Mouse (Mus musculus): ENCODE measurements around the gene Mfn1.

Mfn1 gene

GRCm38 (mm10) chr3:32529303-32529898 lies at the start of gene Mfn1:
Mfn1 (plus strand) TSS chr3:32529465.
- in situ Hi-C loops (cut with MboI; ENCODE audit: low sequenced_read_pairs): no loop called here

GRCm38 (mm10) chr3:32479961-32480360 lies 49.3 kb upstream of the Mfn1 start:
- in situ Hi-C loops (cut with MboI; ENCODE audit: low sequenced_read_pairs): no loop called here

DNA sequence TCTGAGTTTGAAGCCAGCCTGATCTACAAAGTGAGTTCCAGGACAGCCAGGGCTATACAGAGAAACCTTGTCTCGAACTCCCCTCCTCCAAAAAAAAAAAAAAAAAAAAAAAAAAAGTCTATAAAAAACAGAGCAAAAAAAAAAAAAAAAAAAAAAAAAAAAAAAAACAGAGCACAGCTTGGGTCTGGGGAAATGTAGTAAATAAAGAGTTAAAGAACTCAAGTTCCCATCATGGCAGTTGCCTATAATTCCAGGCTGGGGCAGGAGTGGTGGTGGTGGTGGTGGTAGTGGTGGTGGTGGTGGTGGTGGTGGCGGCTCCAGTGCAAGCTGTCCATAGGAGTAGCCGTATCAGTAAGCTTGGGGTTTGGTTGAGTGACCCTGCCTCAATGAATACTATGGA lies 46.2 kb upstream of the Mfn1 start:
- in situ Hi-C loops (cut with MboI; ENCODE audit: low sequenced_read_pairs): no loop called here

DNA sequence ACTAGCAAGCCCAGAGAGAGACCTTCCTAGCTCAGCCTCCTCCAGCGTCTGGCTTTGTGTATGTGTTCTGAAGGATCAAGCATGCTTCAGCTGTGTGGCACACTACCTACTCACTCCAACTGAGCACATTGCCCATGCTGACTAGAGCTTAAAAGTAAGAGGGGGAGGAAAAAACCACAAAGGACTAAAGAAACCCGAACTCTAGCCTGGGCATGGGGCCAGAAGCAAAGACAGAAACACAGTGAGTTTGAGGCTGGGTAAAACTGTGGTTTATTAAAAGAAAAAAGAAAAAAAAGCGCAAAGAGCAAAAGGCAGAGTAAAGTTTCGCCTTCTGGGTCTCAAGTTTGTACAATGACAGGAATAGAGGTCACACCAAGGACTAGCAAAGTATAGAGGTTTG lies 42.7 kb upstream of the Mfn1 start:
- in situ Hi-C loops (cut with MboI; ENCODE audit: low sequenced_read_pairs): no loop called here

- in situ Hi-C loops (cut with MboI; ENCODE audit: low sequenced_read_pairs): no loop called here
These were observed 41.1 kb upstream of the Mfn1 start for GRCm38 (mm10) chr3:32488172-32488571.

- in situ Hi-C loops (cut with MboI; ENCODE audit: low sequenced_read_pairs): no loop called here
These were observed 39.0 kb upstream of the Mfn1 start for GRCm38 (mm10) chr3:32490076-32490927.

DNA sequence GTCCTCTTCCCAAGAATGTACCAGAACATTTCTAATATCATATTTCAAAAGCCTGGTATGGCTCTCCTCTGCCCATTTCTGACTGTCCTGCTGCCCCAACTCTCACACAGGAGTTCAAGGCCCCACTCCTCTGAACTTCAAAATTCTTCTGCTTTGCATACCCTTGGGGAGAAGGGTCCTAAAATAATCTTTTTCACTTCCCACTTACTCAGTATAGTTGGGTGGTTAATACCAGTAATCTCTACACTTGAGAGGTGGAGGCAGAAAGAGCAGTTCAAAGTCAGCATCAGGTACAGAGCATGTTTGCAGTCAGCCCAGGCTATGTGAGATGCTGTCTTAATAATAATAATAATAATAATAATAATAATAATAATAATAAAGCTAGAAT lies 38.3 kb upstream of the Mfn1 start:
- in situ Hi-C loops (cut with MboI; ENCODE audit: low sequenced_read_pairs): no loop called here

GRCm38 (mm10) chr3:32492097-32493090 lies 36.9 kb upstream of the Mfn1 start, which contains the start of gene Kcnmb3:
Kcnmb3 (minus strand) TSS chr3:32492231.
- in situ Hi-C loops (cut with MboI; ENCODE audit: low sequenced_read_pairs): no loop called here

DNA sequence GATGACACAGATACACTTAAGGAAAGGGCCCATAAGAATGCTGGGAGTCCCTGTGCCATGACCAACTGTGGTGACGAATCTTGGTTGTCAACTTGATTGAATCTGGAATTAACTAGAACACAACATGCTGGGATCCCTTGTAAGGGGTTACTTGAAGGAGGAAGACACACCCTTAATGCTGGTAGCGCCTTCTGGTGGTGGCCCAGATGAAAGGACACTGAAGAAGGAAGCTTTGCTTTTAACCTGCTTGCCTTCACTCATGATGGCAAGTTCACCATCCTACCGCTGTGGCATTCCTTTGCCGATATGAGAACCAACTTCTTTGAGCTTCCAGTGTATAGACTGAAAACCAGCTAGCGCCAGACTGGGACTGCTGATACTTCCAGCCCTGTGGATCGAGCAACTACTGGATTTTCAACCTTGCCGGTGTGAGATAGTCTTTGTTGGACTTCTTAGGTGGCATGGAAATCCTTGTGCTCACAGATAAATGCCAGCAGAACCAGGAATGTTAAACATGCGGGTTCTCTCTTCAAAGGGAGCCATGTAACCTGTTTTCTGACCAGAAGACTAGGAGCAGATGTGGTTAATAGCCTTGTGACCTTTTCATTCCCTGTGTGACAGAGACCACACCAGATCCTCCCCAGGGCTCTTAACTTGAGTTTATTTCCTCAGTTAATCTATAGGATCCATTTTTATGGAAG lies 34.7 kb upstream of the Mfn1 start:
- in situ Hi-C loops (cut with MboI; ENCODE audit: low sequenced_read_pairs): no loop called here

DNA sequence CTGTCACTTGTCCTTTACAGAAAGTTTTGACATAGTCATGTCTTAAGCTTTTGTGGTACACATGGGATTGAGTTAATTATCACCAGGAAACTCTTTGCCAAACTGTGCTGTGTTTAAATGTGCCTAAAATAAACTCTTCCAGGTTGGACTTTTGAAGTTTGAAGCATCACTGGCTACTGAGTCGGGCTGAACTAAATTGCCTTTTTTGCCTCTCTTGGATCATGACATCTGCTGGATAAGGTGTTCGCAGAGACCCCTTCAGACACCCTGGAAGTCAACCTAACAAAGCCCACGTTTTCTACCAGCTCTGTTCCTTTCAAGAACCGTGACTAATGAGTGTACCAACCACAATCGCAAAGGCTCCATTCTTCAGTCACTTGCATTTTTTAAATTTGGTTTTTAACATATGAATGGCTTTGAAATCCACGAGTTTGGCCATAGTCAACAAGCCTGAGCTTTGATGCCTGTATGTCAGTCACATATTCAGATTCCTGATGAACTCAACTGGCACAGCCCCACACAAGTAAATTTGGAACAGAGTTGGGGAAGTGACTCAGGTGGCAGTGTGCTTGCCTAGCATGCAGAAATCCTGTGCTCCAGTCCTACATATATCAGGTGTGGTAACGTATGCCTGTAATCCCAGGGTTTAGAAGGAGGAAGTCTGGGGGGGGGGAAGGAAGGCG lies 34.0 kb upstream of the Mfn1 start:
- in situ Hi-C loops (cut with MboI; ENCODE audit: low sequenced_read_pairs): no loop called here

DNA sequence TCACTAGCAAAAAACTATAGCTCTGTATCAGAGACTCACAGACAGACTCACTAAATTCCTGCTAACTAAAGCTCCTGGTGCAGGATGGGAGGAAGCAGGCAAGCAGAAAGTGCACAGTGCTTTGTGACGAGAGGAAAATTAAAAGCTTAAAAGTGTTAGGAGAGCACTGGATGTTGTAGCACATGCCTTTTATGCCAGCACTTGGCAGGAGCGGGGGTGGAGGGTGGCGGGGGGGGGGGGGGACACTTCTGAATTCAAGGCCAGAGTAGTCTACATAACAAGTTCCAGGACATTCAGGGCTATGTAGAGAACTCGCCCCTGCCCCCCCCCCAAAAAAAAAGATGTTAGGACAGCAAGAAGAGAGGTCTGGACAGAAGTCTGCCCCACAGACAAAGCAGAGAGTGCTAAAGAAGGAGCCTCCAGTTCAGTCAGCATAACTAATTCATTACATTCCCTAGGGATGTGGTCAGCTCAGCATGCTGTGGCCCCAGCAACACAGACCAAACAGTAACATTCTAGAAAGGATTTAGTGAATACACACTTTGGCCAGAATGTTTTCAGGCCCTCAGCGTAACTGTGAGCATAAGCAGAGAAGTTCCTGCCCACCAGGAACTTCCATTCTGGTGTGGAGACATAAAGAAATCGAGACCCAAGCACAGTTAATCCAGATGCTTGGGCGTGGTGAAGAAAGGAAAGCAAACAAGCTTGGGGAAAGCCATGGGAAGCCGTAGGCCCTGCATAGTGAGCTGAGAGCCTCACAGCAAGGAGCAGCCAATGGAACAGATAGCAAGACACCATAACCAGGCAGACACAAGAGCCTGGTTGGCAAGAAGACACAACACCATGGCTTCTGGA lies 33.2 kb upstream of the Mfn1 start:
- in situ Hi-C loops (cut with MboI; ENCODE audit: low sequenced_read_pairs): no loop called here

- in situ Hi-C loops (cut with MboI; ENCODE audit: low sequenced_read_pairs): no loop called here
These were observed 32.6 kb upstream of the Mfn1 start for GRCm38 (mm10) chr3:32496711-32497070.

DNA sequence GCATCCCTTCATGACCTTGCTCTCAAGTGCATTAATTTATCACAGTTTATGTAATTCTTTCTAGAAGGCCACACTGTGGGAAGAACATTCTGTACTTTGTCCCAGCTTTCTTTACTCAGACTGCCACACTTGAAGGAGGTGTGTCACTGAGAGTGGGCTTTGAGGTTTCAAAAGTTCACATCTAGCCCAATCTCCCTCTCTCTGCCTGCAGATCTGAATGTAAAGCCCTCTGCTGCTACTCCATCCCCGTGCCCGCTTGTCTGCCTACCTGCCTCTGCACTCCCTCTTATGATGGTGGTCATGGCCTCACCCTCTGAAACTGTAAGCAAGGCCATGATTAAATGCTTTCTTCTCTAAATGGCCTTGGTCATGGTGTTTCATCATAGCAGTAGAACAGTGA lies 28.9 kb upstream of the Mfn1 start:
- in situ Hi-C loops (cut with MboI; ENCODE audit: low sequenced_read_pairs): loop anchor here (5.0 kb wide), 1 partner anchor 153 kb away; no protein-coding TSS in a partner anchor

- in situ Hi-C loops (cut with MboI; ENCODE audit: low sequenced_read_pairs): no loop called here
These were observed 23.4 kb upstream of the Mfn1 start for GRCm38 (mm10) chr3:32505841-32506240.

DNA sequence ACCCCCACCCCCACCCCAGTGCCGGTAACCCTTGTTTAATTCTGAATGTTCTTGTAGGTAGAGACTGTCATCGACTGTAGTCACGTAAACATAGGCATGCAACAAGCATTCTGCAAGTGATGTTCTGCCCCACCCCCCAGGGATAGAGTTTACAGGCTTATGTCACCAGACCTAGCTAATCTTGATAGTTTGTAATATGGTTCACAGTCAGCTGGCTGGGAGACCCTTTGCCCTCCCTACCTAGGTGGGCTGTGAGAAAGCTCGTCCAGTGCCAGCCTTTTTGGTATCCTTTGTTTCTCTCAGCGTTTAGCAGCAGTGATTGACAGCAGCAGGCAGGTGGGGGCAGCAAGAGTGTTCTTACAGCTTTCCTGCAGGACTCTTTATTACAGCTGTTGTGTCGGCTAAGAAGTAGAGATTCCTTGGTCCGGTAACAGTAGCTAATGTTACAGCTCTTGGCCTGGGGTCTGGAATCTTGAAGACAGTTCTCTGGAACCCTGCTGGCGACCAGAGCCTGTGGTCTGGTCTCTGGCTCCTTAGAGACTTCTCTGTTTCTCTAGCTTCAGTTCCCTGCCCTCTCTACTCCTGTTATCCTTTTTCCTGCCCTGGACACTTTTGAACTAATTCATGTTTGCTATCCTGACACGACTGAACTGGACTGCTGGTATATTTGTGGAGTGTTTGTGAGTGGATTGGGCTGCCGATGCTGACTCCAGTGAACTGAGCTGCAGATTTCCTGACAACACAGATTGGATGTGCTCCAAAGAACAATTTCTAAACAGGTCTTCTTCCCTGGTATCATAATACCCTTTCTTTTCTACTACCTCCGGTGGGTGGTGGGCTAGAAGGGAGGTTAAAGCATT lies 22.7 kb upstream of the Mfn1 start:
- in situ Hi-C loops (cut with MboI; ENCODE audit: low sequenced_read_pairs): no loop called here

DNA sequence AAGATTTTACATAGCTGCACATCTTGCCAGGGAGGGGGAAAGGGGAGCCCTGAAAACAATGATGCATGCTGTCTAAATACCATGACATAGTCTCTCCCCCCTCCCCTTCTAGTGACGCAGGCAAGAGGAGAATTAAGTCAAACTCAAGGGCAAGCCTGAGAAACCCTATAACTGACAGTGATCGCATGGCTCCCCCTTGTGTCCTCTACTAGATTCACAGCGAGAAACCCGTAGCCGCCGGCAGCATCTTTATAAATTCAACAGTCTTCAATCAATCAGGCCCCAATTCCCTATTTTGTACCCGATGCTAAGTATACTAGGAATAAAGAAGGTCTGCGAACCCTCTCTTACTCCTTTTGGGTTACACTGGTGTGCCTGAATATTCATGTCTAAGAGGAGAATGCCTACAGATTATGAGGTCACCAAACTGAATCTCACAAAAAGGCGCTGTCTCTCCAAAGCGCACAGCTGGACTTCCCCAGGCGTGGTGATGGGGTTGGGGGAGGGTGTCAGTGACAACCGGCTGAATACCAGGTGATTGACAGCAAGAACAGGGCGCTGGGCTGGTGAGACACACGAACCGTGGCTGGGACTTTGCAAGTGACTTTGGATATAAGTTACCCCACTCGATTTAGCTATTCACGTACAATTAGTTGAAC lies 20.5 kb upstream of the Mfn1 start:
- in situ Hi-C loops (cut with MboI; ENCODE audit: low sequenced_read_pairs): no loop called here

DNA sequence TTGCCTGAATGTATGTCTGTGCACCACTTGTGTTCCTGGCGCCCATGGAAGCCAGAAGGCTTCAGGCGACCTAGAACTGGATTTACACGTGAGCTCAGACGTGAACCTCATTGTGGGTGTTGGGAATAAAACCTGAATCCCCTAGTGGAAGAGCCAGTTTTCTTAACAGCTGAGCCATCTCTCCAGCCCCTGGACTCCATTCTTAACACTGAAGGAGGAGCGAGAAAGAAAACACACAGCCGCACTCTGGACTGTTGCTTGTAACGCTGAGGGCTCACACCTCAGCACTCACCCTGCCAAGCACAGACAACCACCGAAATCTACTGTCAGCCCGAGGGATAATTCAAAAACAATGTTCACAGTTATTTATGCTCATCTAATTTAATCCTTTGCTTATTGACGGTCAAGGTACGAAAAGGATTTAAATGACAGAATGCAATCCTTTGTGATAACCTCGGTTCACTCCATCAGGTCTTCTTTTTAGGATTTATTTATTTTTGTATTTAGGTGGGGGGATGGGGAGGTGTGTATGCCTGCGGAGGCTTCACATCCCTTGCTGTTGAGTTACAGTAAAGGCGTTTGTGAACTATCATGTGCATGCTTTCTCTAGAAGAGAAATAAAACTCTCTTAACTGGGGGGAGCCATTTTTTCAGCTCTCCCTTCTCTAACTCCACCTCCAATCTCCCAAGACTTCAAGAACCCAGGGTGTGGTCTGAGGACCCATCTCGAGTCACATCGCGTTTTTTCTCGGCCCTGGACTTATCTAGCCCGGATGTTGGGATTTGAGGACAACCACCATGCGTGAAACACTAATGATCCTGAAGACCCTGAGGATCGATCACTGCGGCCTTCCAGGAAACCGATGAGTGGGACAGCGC lies 19.5 kb upstream of the Mfn1 start, which contains the start of gene Zfp639:
Zfp639 (plus strand) TSS at position 764 of the 879 bp plus-strand sequence.
- in situ Hi-C loops (cut with MboI; ENCODE audit: low sequenced_read_pairs): no loop called here
